Mouse (Mus musculus): Measurements from ENCODE around the gene Cda. TPM values are rescaled to one million over a fixed set of nuclear protein-coding genes. Genes with fewer than 3 reads are reported as not detected.

Cda gene
- polyA plus RNA-seq, 1 experiment from 2014 or later: 4.9 TPM

GRCm38 (mm10) chr4:138316369-138316768 lies 51.4 kb downstream of the Cda start:
- Histone ChIP-seq H3K9me3 (peaks cover 3% of the 10 kb centered on the region; the same call in 1 of the 2 replicates), H3K27ac (no peak overlapping the region), H3K27me3 (replicated peaks) (no peaks in the 10 kb centered on the region), H3K9ac (no peak overlapping the region), H3K36me3 (peaks cover 59% of the 10 kb centered on the region), H3K4me1 (no peaks in the 10 kb centered on the region), H3K4me2 (replicated peaks) (no peak overlapping the region), H3K4me3 (no peak overlapping the region)
- no peak for ATAC-seq (ENCODE audit: low FRiP score, low read depth)
- WGBS: 86% methylated on average over 6 of the region's 6 CpGs

- no peaks in the 10 kb centered on the region for H3K27me3 ChIP-seq (replicated peaks)
- H3K4me2 ChIP-seq (replicated peaks): no peak overlapping the region
- no peak overlapping the region for H3K27ac ChIP-seq
- peaks cover 65% of the 10 kb centered on the region for H3K36me3 ChIP-seq
- H3K4me3 ChIP-seq: no peak overlapping the region
- no peak for ATAC-seq (ENCODE audit: low FRiP score, low read depth)
- peaks cover 3% of the 10 kb centered on the region; the same call in 1 of the 2 replicates for H3K9me3 ChIP-seq
- WGBS: 72% methylated on average over 9 of the region's 9 CpGs
- no peaks in the 10 kb centered on the region for H3K4me1 ChIP-seq
- no peak overlapping the region for H3K9ac ChIP-seq
These were observed 52.0 kb downstream of the Cda start for GRCm38 (mm10) chr4:138315781-138316180.

- Histone ChIP-seq H3K36me3 (peaks cover 82% of the 10 kb centered on the region), H3K4me2 (replicated peaks) (no peak overlapping the region), H3K4me3 (no peak overlapping the region), H3K4me1 (no peaks in the 10 kb centered on the region), H3K9me3 (peaks cover 3% of the 10 kb centered on the region; the same call in 1 of the 2 replicates), H3K27me3 (replicated peaks) (no peaks in the 10 kb centered on the region), H3K27ac (no peak overlapping the region), H3K9ac (no peak overlapping the region)
- 94% methylated on average over 4 of the region's 4 CpGs for WGBS
- ATAC-seq (ENCODE audit: low FRiP score, low read depth): no peak
These were observed 54.0 kb downstream of the Cda start for GRCm38 (mm10) chr4:138313795-138314194.

- no peak overlapping the region for H3K9ac ChIP-seq
- peaks cover 3% of the 10 kb centered on the region; the same call in 1 of the 2 replicates for H3K9me3 ChIP-seq
- no peak overlapping the region for H3K4me3 ChIP-seq
- H3K27me3 ChIP-seq (replicated peaks): no peaks in the 10 kb centered on the region
- H3K27ac ChIP-seq: no peak overlapping the region
- H3K4me1 ChIP-seq: no peaks in the 10 kb centered on the region
- H3K36me3 ChIP-seq: peaks cover 88% of the 10 kb centered on the region
- H3K4me2 ChIP-seq (replicated peaks): no peak overlapping the region
- 85% methylated on average over 11 of the region's 11 CpGs for whole genome bisulfite sequencing
- no peak for ATAC-seq (ENCODE audit: low FRiP score, low read depth)
These were observed 54.8 kb downstream of the Cda start for GRCm38 (mm10) chr4:138313021-138313420.

DNA sequence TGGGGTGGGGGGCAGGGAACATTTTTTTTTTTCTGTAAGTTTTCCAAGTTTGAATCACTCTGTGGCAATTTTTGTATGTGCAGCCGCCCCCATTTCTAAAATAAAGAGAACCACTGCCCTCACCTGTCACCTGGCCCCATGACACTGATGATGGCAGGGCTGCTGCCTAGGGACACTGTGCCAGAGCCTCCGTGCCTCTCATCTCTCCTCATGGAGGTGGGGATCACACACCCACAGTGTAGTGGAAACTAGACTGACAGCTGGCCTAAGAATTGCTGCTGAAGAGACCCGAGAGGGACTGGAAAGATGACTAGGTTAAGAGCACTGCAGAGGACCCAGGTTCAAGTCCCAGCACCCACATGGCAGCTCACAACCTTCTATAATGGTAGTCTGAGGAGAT lies 55.7 kb downstream of the Cda start:
- H3K9ac ChIP-seq: no peak overlapping the region
- no peak overlapping the region for H3K4me3 ChIP-seq
- no peak overlapping the region for H3K27ac ChIP-seq
- no peaks in the 10 kb centered on the region for H3K27me3 ChIP-seq (replicated peaks)
- peaks cover 3% of the 10 kb centered on the region; the same call in 1 of the 2 replicates for H3K9me3 ChIP-seq
- WGBS: 94% methylated on average over 3 of the region's 3 CpGs
- no peak overlapping the region for H3K4me2 ChIP-seq (replicated peaks)
- H3K4me1 ChIP-seq: no peaks in the 10 kb centered on the region
- peaks cover 95% of the 10 kb centered on the region for H3K36me3 ChIP-seq
- no peak for ATAC-seq (ENCODE audit: low FRiP score, low read depth)

GRCm38 (mm10) chr4:138311595-138311994 lies 56.2 kb downstream of the Cda start:
- Histone ChIP-seq H3K4me1 (no peaks in the 10 kb centered on the region), H3K4me3 (no peak overlapping the region), H3K27ac (no peak overlapping the region), H3K4me2 (replicated peaks) (no peak overlapping the region), H3K27me3 (replicated peaks) (no peaks in the 10 kb centered on the region), H3K9me3 (peaks cover 3% of the 10 kb centered on the region; the same call in 1 of the 2 replicates), H3K36me3 (peaks cover 90% of the 10 kb centered on the region), H3K9ac (no peak overlapping the region)
- ATAC-seq (ENCODE audit: low FRiP score, low read depth): no peak
- 72% methylated on average over 8 of the region's 8 CpGs for WGBS

- H3K9me3 ChIP-seq: no peaks in the 10 kb centered on the region
- WGBS: 95% methylated on average over 19 of the region's 19 CpGs
- no peak overlapping the region for H3K4me2 ChIP-seq (replicated peaks)
- H3K9ac ChIP-seq: no peak overlapping the region
- peaks cover 6% of the 10 kb centered on the region for H3K4me1 ChIP-seq
- ATAC-seq (ENCODE audit: low FRiP score, low read depth): no peak
- H3K4me3 ChIP-seq: no peak overlapping the region
- H3K27me3 ChIP-seq (replicated peaks): no peaks in the 10 kb centered on the region
- no peak overlapping the region for H3K27ac ChIP-seq
- peaks cover 81% of the 10 kb centered on the region for H3K36me3 ChIP-seq
These were observed 57.4 kb downstream of the Cda start for GRCm38 (mm10) chr4:138310311-138310910.

DNA sequence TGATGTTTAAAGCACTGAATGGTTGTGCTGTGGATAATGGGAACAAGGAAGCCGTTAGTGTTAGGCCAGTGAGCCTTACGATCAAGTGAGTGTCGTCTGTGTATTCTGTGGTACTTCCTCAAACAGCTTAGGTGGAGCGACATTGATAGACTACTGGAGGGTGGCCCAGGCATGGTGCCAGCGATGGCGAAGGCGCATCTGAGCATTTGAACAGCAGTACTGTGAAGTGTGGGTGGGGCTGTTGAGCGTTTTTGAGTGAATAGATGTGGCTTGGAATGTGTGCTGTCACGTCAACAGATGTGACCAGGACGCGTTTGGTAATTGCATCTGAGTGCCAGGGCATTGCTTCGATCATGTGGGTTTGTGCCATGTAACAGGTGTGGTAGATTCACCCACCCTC lies 60.1 kb downstream of the Cda start:
- H3K9ac ChIP-seq: no peak overlapping the region
- no peak for ATAC-seq (ENCODE audit: low FRiP score, low read depth)
- H3K9me3 ChIP-seq: no peaks in the 10 kb centered on the region
- H3K4me2 ChIP-seq (replicated peaks): no peak overlapping the region
- no peak overlapping the region for H3K4me3 ChIP-seq
- H3K27ac ChIP-seq: no peak overlapping the region
- peaks cover 55% of the 10 kb centered on the region for H3K36me3 ChIP-seq
- peaks cover 18% of the 10 kb centered on the region for H3K4me1 ChIP-seq
- 94% methylated on average over 12 of the region's 12 CpGs for WGBS
- no peaks in the 10 kb centered on the region for H3K27me3 ChIP-seq (replicated peaks)

DNA sequence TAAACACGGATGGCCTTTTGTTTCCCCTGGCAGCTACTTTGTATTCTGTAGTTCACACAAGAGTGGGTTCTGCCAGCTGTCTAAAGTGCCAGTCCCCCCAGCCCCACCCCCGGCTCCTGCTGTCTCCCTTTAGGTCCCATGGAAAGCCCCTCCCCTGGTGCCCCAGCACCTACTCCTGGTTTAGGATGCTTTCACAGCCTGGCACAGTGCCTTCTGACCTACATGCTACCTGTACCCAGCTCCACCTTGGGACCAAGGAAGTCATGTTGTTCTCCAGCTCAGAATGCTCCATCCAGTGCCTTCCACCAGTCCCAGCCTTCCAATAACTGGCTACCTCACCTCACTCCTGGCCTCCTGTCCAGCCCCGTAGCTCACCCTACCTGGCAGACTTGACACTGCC lies 60.8 kb downstream of the Cda start:
- Histone ChIP-seq H3K27ac (no peak overlapping the region), H3K36me3 (peaks cover 48% of the 10 kb centered on the region), H3K4me1 (peaks cover 18% of the 10 kb centered on the region), H3K4me3 (no peak overlapping the region), H3K9ac (peak overlapping the region; percentile 26; the same call in 1 of the 2 replicates), H3K9me3 (no peaks in the 10 kb centered on the region), H3K27me3 (replicated peaks) (no peaks in the 10 kb centered on the region), H3K4me2 (replicated peaks) (no peak overlapping the region)
- 89% methylated on average over 3 of the region's 3 CpGs for WGBS
- no peak for ATAC-seq (ENCODE audit: low FRiP score, low read depth)

- H3K4me1 ChIP-seq: peaks cover 18% of the 10 kb centered on the region
- ATAC-seq (ENCODE audit: low FRiP score, low read depth): peak; percentile 98
- peaks cover 23% of the 10 kb centered on the region for H3K36me3 ChIP-seq
- no peaks in the 10 kb centered on the region for H3K9me3 ChIP-seq
- peak within 1 kb of the TSS; percentile 90 for H3K9ac ChIP-seq
- H3K27ac ChIP-seq: peak within 1 kb of the TSS; percentile 50
- under 1% methylated on average over 64 of the region's 64 CpGs for WGBS
- H3K4me2 ChIP-seq (replicated peaks): peak within 1 kb of the TSS; percentile 91
- H3K4me3 ChIP-seq: peak within 1 kb of the TSS; percentile 95
- H3K27me3 ChIP-seq (replicated peaks): no peaks in the 10 kb centered on the region
These were observed 63.3 kb downstream of the Cda start, which contains the start of gene Ddost for GRCm38 (mm10) chr4:138304340-138305104. Ddost (plus strand) TSS chr4:138304730.

- peak overlapping the region; percentile 50; the same call in 1 of the 2 replicates for H3K27ac ChIP-seq
- H3K4me2 ChIP-seq (replicated peaks): peak overlapping the region; percentile 91
- no peaks in the 10 kb centered on the region for H3K9me3 ChIP-seq
- peak overlapping the region; percentile 62 for H3K9ac ChIP-seq
- no peak for ATAC-seq (ENCODE audit: low FRiP score, low read depth)
- no peaks in the 10 kb centered on the region for H3K27me3 ChIP-seq (replicated peaks)
- 16% methylated on average over 18 of the region's 18 CpGs for WGBS
- H3K36me3 ChIP-seq: peaks cover 15% of the 10 kb centered on the region
- peaks cover 18% of the 10 kb centered on the region for H3K4me1 ChIP-seq
- peak overlapping the region; percentile 95 for H3K4me3 ChIP-seq
These were observed 64.0 kb downstream of the Cda start for GRCm38 (mm10) chr4:138303742-138304141.

DNA sequence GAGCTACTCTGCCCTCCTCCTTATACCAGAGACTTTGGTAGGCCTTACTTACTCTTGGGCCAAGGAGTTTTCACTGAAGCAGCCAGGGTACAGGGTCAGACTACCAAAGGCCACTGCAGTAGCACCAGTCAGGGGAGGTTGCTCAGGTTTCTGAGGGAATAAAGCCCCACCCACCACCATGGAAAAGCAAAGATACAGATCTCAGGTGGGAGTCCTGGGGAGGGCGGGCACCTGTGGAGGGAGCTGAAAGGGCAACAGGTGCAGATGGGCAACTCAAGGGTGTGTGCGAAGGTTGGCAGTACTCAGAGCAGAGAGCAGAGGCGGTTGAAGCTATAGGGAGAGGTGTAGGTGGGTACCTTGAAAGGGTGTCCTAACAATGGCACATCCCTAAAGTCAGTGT lies 64.8 kb downstream of the Cda start:
- peaks cover 9% of the 10 kb centered on the region for H3K36me3 ChIP-seq
- no peak overlapping the region for H3K27ac ChIP-seq
- no peak overlapping the region for H3K4me3 ChIP-seq
- ATAC-seq (ENCODE audit: low FRiP score, low read depth): no peak
- no peak overlapping the region for H3K9ac ChIP-seq
- H3K4me2 ChIP-seq (replicated peaks): peak overlapping the region; percentile 91; the same call in 1 of the 2 replicates
- 96% methylated on average over 3 of the region's 3 CpGs for WGBS
- H3K27me3 ChIP-seq (replicated peaks): no peaks in the 10 kb centered on the region
- peaks cover 18% of the 10 kb centered on the region for H3K4me1 ChIP-seq
- no peaks in the 10 kb centered on the region for H3K9me3 ChIP-seq
